ENCODE assay signal across 9 mouse cellular contexts in the genomic region with DNA sequence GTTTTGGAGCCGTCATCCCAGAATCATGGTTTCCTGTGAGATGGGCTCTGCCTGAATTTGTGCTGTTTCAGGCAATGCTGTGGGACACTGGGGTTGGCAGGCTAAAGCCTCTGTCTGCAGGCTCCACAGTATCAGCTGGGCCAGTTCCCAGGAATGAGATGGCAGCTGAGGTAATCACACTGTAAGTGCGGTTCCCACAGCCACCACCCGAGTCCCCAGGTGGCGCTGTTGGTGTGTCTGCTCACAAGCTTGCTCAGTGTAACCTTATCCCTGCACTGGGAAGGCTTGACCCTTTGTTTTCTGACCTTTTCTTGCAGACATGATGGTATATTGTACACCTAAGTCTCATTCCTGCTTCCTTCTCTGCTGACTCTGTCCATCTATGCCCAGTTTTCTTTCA. TPM values are rescaled to one million over a fixed set of nuclear protein-coding genes. Genes with fewer than 3 reads are reported as not detected.
DNase-seq lines count a peak whose midpoint lies in the region; ATAC-seq and TF ChIP-seq lines count a peak whose summit lies in the region.
"Had no signal": no experiment of that assay in that cellular context is flagged by ENCODE, and none has a peak within 500 bp of the region (broad histone marks: within the 10 kb centered on the region; RNA-seq: fewer than 3 reads in every experiment).

No protein-coding gene starts in this region.

- no peaks in the 10 kb centered on the region for H3K4me1 ChIP-seq in embryonic facial prominence, embryonic 11.5 days (ENCODE audit: control insufficient read depth, insufficient read depth, low read length)
- H3K4me1 ChIP-seq in hindbrain, embryonic 16.5 days (ENCODE audit: control insufficient read depth, insufficient read depth, low read depth, low read length) = no peaks in the 10 kb centered on the region
- no peaks in the 10 kb centered on the region for H3K4me1 ChIP-seq in limb, embryonic 12.5 days (replicated peaks)
- H3K4me1 ChIP-seq in neural tube, embryonic 15.5 days = no peaks in the 10 kb centered on the region
- H3K4me1 ChIP-seq: lung, embryonic 15.5 days had no signal

- no peaks in the 10 kb centered on the region for H3K36me3 ChIP-seq in embryonic facial prominence, embryonic 11.5 days (replicated peaks; ENCODE audit: control insufficient read depth, insufficient read depth, low read depth, low read length)
- no peaks in the 10 kb centered on the region for H3K36me3 ChIP-seq in hindbrain, embryonic 16.5 days (ENCODE audit: control insufficient read depth, insufficient read depth, low read length)
- H3K36me3 ChIP-seq in limb, embryonic 12.5 days = no peaks in the 10 kb centered on the region
- no peaks in the 10 kb centered on the region for H3K36me3 ChIP-seq in neural tube, embryonic 15.5 days
- H3K36me3 ChIP-seq: lung, embryonic 15.5 days had no signal

- H3K9ac ChIP-seq in embryonic facial prominence, embryonic 11.5 days (replicated peaks; ENCODE audit: low read length) = no peak overlapping the region
- no peak overlapping the region for H3K9ac ChIP-seq in hindbrain, embryonic 16.5 days (ENCODE audit: low read depth, low read length)
- no peak overlapping the region for H3K9ac ChIP-seq in limb, embryonic 12.5 days (replicated peaks)
- H3K9ac ChIP-seq in neural tube, embryonic 15.5 days (replicated peaks) = no peak overlapping the region
- H3K9ac ChIP-seq: lung, embryonic 15.5 days had no signal

- H3K27me3 ChIP-seq in embryonic facial prominence, embryonic 11.5 days (ENCODE audit: control insufficient read depth, insufficient read depth, low read length) = no peaks in the 10 kb centered on the region
- H3K27me3 ChIP-seq in hindbrain, embryonic 16.5 days (replicated peaks; ENCODE audit: control insufficient read depth, insufficient read depth, low read length) = no peaks in the 10 kb centered on the region
- no peaks in the 10 kb centered on the region for H3K27me3 ChIP-seq in limb, embryonic 12.5 days
- H3K27me3 ChIP-seq in neural tube, embryonic 15.5 days (replicated peaks) = no peaks in the 10 kb centered on the region; the same call in 1 of the 2 replicates
- H3K27me3 ChIP-seq: lung, embryonic 15.5 days had no signal

- peak; percentile 59 for TF ChIP-seq CTCF in left cerebral cortex, adult 2 months (IDR thresholded peaks at IDR 0.05)

- H3K27ac ChIP-seq in left cerebral cortex, adult 2 months = no peak overlapping the region
- no peak overlapping the region for H3K27ac ChIP-seq in embryonic facial prominence, embryonic 11.5 days (replicated peaks; ENCODE audit: low read depth, low read length)
- no peak overlapping the region for H3K27ac ChIP-seq in hindbrain, embryonic 16.5 days (ENCODE audit: low read depth, low read length)
- no peak overlapping the region for H3K27ac ChIP-seq in limb, embryonic 12.5 days
- no peak overlapping the region for H3K27ac ChIP-seq in neural tube, embryonic 15.5 days (replicated peaks)
- H3K27ac ChIP-seq: lung, embryonic 15.5 days had no signal

- peak; percentile 74 for ATAC-seq in embryonic facial prominence, embryonic 11.5 days (replicated peaks; ENCODE audit: insufficient number of reproducible peaks, low FRiP score, low TSS enrichment, low read depth)
- ATAC-seq in hindbrain, embryonic 16.5 days = peak; percentile 86
- ATAC-seq in limb, embryonic 12.5 days (ENCODE audit: insufficient number of reproducible peaks, insufficient read depth, low FRiP score, low TSS enrichment, low read depth) = peak; percentile 72; the same call in 1 of the 2 replicates
- peak; percentile 79 for ATAC-seq in neural tube, embryonic 15.5 days (ENCODE audit: low FRiP score)

- intact Hi-C loops in left cerebral cortex, adult 2 months (cut with DNase I) = no loop called here
- intact Hi-C loops in left cerebral cortex, postnatal 36 days (cut with DNase I) = loop anchor here (10.0 kb wide), 1 partner anchor 495 kb away; a partner anchor contains a TSS

- H3K4me2 ChIP-seq in embryonic facial prominence, embryonic 11.5 days (ENCODE audit: low read depth, low read length) = no peak overlapping the region
- no peak overlapping the region for H3K4me2 ChIP-seq in hindbrain, embryonic 16.5 days (ENCODE audit: low read length)
- H3K4me2 ChIP-seq in limb, embryonic 12.5 days = no peak overlapping the region
- H3K4me2 ChIP-seq in neural tube, embryonic 15.5 days = no peak overlapping the region
- H3K4me2 ChIP-seq: lung, embryonic 15.5 days had no signal

- peak; percentile 31 for DNase-seq in left cerebral cortex, adult 2 months (ENCODE audit: extremely low spot score in 1 of 2, low spot score in 2 of 2)
- no peak for DNase-seq in left cerebral cortex, postnatal 36 days (ENCODE audit: low spot score in 2 of 2)
- DNase-seq in adrenal gland, adult (ENCODE audit: inconsistent age in 2 of 2, low spot score in 1 of 2) = peak; percentile 59 to 78
- peak; percentile 80 for DNase-seq in embryonic facial prominence, embryonic 11.5 days (ENCODE audit: low spot score)
- DNase-seq in urinary bladder, adult 18-20 months (ENCODE audit: low spot score in 2 of 2) = no peak

- WGBS in embryonic facial prominence, embryonic 11.5 days = 21% methylated on average over 4 of the region's 4 CpGs
- WGBS in hindbrain, embryonic 16.5 days = 15% methylated on average over 4 of the region's 4 CpGs
- WGBS in limb, embryonic 12.5 days = 15% methylated on average over 4 of the region's 4 CpGs
- whole genome bisulfite sequencing in neural tube, embryonic 15.5 days = 15% methylated on average over 4 of the region's 4 CpGs

- H3K4me3 ChIP-seq in left cerebral cortex, adult 2 months = no peak overlapping the region
- no peak overlapping the region for H3K4me3 ChIP-seq in embryonic facial prominence, embryonic 11.5 days (ENCODE audit: low read depth, low read length)
- no peak overlapping the region for H3K4me3 ChIP-seq in hindbrain, embryonic 16.5 days (ENCODE audit: low read length)
- no peak overlapping the region for H3K4me3 ChIP-seq in limb, embryonic 12.5 days (replicated peaks)
- no peak overlapping the region for H3K4me3 ChIP-seq in neural tube, embryonic 15.5 days (replicated peaks)
- H3K4me3 ChIP-seq: lung, embryonic 15.5 days had no signal

- H3K9me3 ChIP-seq in embryonic facial prominence, embryonic 11.5 days (replicated peaks; ENCODE audit: control insufficient read depth, low read length) = no peaks in the 10 kb centered on the region
- no peaks in the 10 kb centered on the region for H3K9me3 ChIP-seq in hindbrain, embryonic 16.5 days (ENCODE audit: control insufficient read depth, low read length)
- H3K9me3 ChIP-seq in limb, embryonic 12.5 days = no peaks in the 10 kb centered on the region
- no peaks in the 10 kb centered on the region for H3K9me3 ChIP-seq in neural tube, embryonic 15.5 days (replicated peaks)
- H3K9me3 ChIP-seq: lung, embryonic 15.5 days had no signal

RNA-seq across cellular contexts. Expression of a gene that starts 24.5 kb away (rescaled TPM):
- 10 to 100 TPM; 94.4 to 98.9 TPM for total RNA-seq in left cerebral cortex, adult 2 months (2021)
- total RNA-seq in left cerebral cortex, postnatal 36 days (2021) = 100 to 1,000 TPM in 1 of 2 experiments, 10 to 100 TPM in 1; 92.8 to 104 TPM
- 12.3 and 13.2 TPM in 2 replicates for polyA plus RNA-seq in embryonic facial prominence, embryonic 11.5 days (2014; fragmentation: Nextera tagmentation; extraction: Ambion mirVana)
- 7.3 and 8.4 TPM in 2 replicates for polyA plus RNA-seq in hindbrain, embryonic 16.5 days (2015; fragmentation: Nextera tagmentation; extraction: Ambion mirVana)
- 7.5 and 8.1 TPM in 2 replicates for polyA plus RNA-seq in limb, embryonic 12.5 days (2016; fragmentation: Nextera tagmentation; extraction: Ambion mirVana)
- polyA plus RNA-seq in neural tube, embryonic 15.5 days (2015; fragmentation: Nextera tagmentation; extraction: Ambion mirVana) = 5.2 and 6.6 TPM in 2 replicates

Comparison
In these comparisons a context has a peak if more than half of its experiments do, and no peak if none do; other contexts are left out.
1. DNase-seq: peak in left cerebral cortex, adult 2 months (2 of 2), adrenal gland, adult (2 of 2) and embryonic facial prominence, embryonic 11.5 days (single experiment); none in left cerebral cortex, postnatal 36 days (0 of 2) and urinary bladder, adult 18-20 months (0 of 2).
2. Peak in every context shown above with its lines, with median percentiles within 50 percentile points of each other: ATAC-seq.